Mouse (Mus musculus) limb, embryonic 10.5 days (tissue): Measurements from ENCODE around the gene Tmbim4. TPM values are rescaled to one million over a fixed set of nuclear protein-coding genes. Genes with fewer than 3 reads are reported as not detected.

ENCODE experiments used
- DNase-seq: peaks from one replicate; pipeline ENCODE4 v3.0.0-alpha.2; 2017; ENCODE audit warnings: low spot score
- H3K27ac ChIP-seq: fragments of 300-500 bp; sonication (generic); 2 replicates; pipeline ENCODE4 v1.5.1; 2016; ENCODE audit warnings: mild to moderate bottlenecking
- H3K27me3 ChIP-seq: fragments of 300-500 bp; sonication (generic); 2 replicates; pipeline ENCODE4 v1.6.1; 2016; ENCODE audit warnings: low read depth, mild to moderate bottlenecking; ENCODE audit not compliant: poor library complexity, severe bottlenecking
- H3K36me3 ChIP-seq: fragments of 300-500 bp; sonication (generic); 2 replicates; pipeline ENCODE4 v1.6.1; 2016; ENCODE audit warnings: mild to moderate bottlenecking, moderate library complexity
- H3K4me1 ChIP-seq: fragments of 300-500 bp; sonication (generic); 2 replicates; pipeline ENCODE4 v1.6.1; 2016
- H3K4me3 ChIP-seq: fragments of 300-500 bp; sonication (generic); 2 replicates; pipeline ENCODE4 v1.5.1; 2016; ENCODE audit warnings: mild to moderate bottlenecking, moderate library complexity
- H3K9me3 ChIP-seq: fragments of 300-500 bp; sonication (generic); replicated peaks from 2 replicates; pipeline ENCODE4 v1.6.1; 2016; ENCODE audit warnings: mild to moderate bottlenecking
- whole genome bisulfite sequencing: fragments of 180-500 bp; shearing (Covaris S2); methylation state at CpG from one replicate; pipeline ENCODE4 v1.1.7; 2016; 5-methylcytosine and 5-hydroxymethylcytosine counted together
- polyA plus RNA-seq: library from polyadenylated mRNA; unstranded; fragments of >200 nt; fragmentation: Nextera tagmentation; extraction: Ambion mirVana; gene quantifications from 2 replicates; pipeline ENCODE4 v1.2.1, GENCODE M21; 2016

Gene Tmbim4
- polyA plus RNA-seq, 1 experiment from 2014 or later, result 74.3 TPM

DNA sequence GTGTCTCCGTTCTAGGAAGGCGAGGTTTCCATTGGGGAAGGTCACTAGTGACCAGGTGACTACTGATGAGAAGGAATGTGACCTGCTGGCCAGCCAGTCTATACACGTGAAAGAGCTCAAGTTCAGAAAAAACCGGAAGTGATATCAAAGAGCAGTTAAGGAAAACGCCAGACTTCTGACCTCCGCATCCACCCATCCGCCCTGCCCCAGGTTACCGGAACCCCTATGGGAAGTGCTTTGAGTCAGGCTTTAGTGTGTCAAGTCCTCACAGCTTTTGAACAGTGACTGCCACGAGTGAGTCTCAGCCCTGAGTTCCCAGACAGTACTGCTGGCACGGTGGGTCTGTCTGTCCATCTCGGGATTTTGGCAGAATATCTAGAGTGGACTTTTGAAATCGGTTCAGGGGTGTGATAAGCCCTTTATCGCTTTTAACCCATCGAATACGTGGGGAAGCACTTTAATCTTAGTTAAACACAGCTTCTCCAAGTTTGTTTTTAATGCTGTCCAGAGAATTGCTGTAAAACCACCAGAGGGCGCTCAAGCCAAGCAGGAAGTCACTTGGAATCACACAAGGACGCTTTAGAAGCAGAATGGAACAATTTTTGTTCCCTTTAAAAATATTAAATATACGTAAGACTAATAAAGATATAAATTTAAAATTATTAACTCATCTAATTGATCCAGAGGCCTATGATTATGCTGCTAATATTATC, 32.4 kb downstream of the Tmbim4 start:
- 30% methylated on average over 18 of the region's 18 CpGs for WGBS
- peak; percentile 85 for DNase-seq
- peaks cover 41% of the 10 kb centered on the region for H3K36me3 ChIP-seq
- peak overlapping the region; percentile 72 for H3K27ac ChIP-seq
- no peaks in the 10 kb centered on the region for H3K27me3 ChIP-seq
- H3K4me3 ChIP-seq, result no peak overlapping the region
- peaks cover 35% of the 10 kb centered on the region for H3K4me1 ChIP-seq
- no peaks in the 10 kb centered on the region for H3K9me3 ChIP-seq

GRCm38 (mm10) chr10:120236855-120237254, 35.5 kb downstream of the Tmbim4 start:
- no peak overlapping the region for H3K4me3 ChIP-seq
- WGBS, result 71% methylated on average over 9 of the region's 9 CpGs
- H3K27ac ChIP-seq, result peak overlapping the region; percentile 68
- no peaks in the 10 kb centered on the region for H3K9me3 ChIP-seq
- no peaks in the 10 kb centered on the region for H3K27me3 ChIP-seq
- H3K36me3 ChIP-seq, result peaks cover 13% of the 10 kb centered on the region
- DNase-seq, result peak; percentile 27
- peaks cover 63% of the 10 kb centered on the region for H3K4me1 ChIP-seq

- peak; percentile 29 for DNase-seq
- 95% methylated on average over 8 of the region's 8 CpGs for WGBS
- H3K27me3 ChIP-seq, result no peaks in the 10 kb centered on the region
- peak overlapping the region; percentile 68 for H3K27ac ChIP-seq
- no peaks in the 10 kb centered on the region for H3K36me3 ChIP-seq
- H3K4me1 ChIP-seq, result peaks cover 77% of the 10 kb centered on the region
- H3K9me3 ChIP-seq, result no peaks in the 10 kb centered on the region
- no peak overlapping the region for H3K4me3 ChIP-seq
Measured at GRCm38 (mm10) chr10:120238241-120238640, 36.9 kb downstream of the Tmbim4 start.

- Histone ChIP-seq H3K9me3 (no peaks in the 10 kb centered on the region), H3K27me3 (no peaks in the 10 kb centered on the region), H3K36me3 (no peaks in the 10 kb centered on the region), H3K4me1 (peaks cover 78% of the 10 kb centered on the region), H3K4me3 (no peak overlapping the region), H3K27ac (no peak overlapping the region; the same call in 1 of the 2 replicates)
- DNase-seq, result no peak
- WGBS, result 65% methylated on average over 6 of the region's 6 CpGs
Measured at GRCm38 (mm10) chr10:120239476-120239875, 38.1 kb downstream of the Tmbim4 start.

DNA sequence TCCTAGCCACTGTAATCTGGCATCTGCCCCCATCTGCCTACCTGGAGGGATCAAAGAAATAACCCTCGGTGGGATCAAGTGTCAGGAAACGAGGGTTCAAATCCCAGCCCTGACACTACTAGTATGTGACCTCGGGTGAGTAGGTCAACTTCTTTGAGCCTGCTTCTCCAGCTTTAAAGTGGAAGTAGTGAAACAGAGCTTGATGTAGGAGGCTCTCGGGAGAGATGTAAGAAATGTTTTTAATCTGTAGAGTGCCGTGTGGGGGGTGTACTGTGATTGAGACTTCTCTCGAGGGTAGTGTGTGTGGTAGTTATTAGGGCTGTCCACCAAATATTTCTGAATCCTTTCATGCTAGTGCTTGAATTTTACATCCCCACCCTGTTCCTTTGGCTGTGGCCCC, 41.0 kb downstream of the Tmbim4 start:
- Histone ChIP-seq H3K36me3 (no peaks in the 10 kb centered on the region), H3K4me1 (peaks cover 84% of the 10 kb centered on the region), H3K27ac (peak overlapping the region; percentile 10; the same call in 1 of the 2 replicates), H3K9me3 (no peaks in the 10 kb centered on the region), H3K4me3 (no peak overlapping the region), H3K27me3 (no peaks in the 10 kb centered on the region)
- 18% methylated on average over 6 of the region's 6 CpGs for WGBS
- DNase-seq, result no peak

DNA sequence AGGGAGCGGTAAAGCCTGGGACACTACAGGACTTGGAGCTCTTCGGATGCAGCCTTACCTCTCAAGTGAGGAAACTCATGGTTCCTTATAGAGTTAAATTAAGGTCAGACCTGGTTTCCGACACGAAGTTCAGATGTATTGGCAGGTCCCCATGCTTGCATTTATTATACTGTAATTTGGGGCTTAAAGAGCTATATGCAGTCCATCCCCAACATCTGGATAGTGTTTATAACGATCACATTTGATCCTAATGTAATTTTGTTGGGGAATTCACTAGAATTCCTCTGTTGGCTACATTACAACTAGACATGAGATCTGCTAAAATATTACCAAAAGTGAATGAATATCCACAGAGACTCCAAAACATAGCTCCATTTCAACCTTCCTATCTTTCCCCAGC, 44.3 kb downstream of the Tmbim4 start:
- Histone ChIP-seq H3K27ac (peak overlapping the region; percentile 90), H3K36me3 (no peaks in the 10 kb centered on the region), H3K9me3 (no peaks in the 10 kb centered on the region), H3K27me3 (no peaks in the 10 kb centered on the region), H3K4me1 (peaks cover 76% of the 10 kb centered on the region), H3K4me3 (no peak overlapping the region)
- WGBS, result 83% methylated on average over 5 of the region's 5 CpGs
- no peak for DNase-seq

GRCm38 (mm10) chr10:120246994-120247750, 45.8 kb downstream of the Tmbim4 start:
- peaks cover 76% of the 10 kb centered on the region for H3K4me1 ChIP-seq
- peak; percentile 75 for DNase-seq
- no peaks in the 10 kb centered on the region for H3K27me3 ChIP-seq
- H3K36me3 ChIP-seq, result no peaks in the 10 kb centered on the region
- WGBS, result 9% methylated on average over 9 of the region's 9 CpGs
- H3K27ac ChIP-seq, result peak overlapping the region; percentile 90
- peak overlapping the region; percentile 35 for H3K4me3 ChIP-seq
- no peaks in the 10 kb centered on the region for H3K9me3 ChIP-seq

GRCm38 (mm10) chr10:120250911-120251683, 49.7 kb downstream of the Tmbim4 start:
- 47% methylated on average over 11 of the region's 11 CpGs for WGBS
- peak overlapping the region; percentile 86 for H3K27ac ChIP-seq
- DNase-seq, result no peak
- no peaks in the 10 kb centered on the region for H3K27me3 ChIP-seq
- no peaks in the 10 kb centered on the region for H3K9me3 ChIP-seq
- no peak overlapping the region for H3K4me3 ChIP-seq
- peaks cover 84% of the 10 kb centered on the region for H3K4me1 ChIP-seq
- no peaks in the 10 kb centered on the region for H3K36me3 ChIP-seq

GRCm38 (mm10) chr10:120251791-120252190, 50.4 kb downstream of the Tmbim4 start:
- 61% methylated on average over 4 of the region's 4 CpGs for WGBS
- no peaks in the 10 kb centered on the region for H3K36me3 ChIP-seq
- H3K27ac ChIP-seq, result peak overlapping the region; percentile 86
- no peaks in the 10 kb centered on the region for H3K9me3 ChIP-seq
- no peak overlapping the region for H3K4me3 ChIP-seq
- no peak for DNase-seq
- H3K27me3 ChIP-seq, result no peaks in the 10 kb centered on the region
- peaks cover 83% of the 10 kb centered on the region for H3K4me1 ChIP-seq

- Histone ChIP-seq H3K27ac (peak overlapping the region; percentile 86), H3K36me3 (no peaks in the 10 kb centered on the region), H3K4me3 (0 out of 2 replicates have a peak overlapping the region, but pooled peaks have one; percentile 12), H3K9me3 (no peaks in the 10 kb centered on the region), H3K27me3 (no peaks in the 10 kb centered on the region), H3K4me1 (peaks cover 80% of the 10 kb centered on the region)
- no peak for DNase-seq
- WGBS, result 16% methylated on average over 8 of the region's 8 CpGs
Measured at GRCm38 (mm10) chr10:120252800-120253199, 51.4 kb downstream of the Tmbim4 start.

GRCm38 (mm10) chr10:120257231-120257630, 55.8 kb downstream of the Tmbim4 start:
- no peak overlapping the region for H3K4me3 ChIP-seq
- H3K36me3 ChIP-seq, result no peaks in the 10 kb centered on the region
- H3K9me3 ChIP-seq, result no peaks in the 10 kb centered on the region
- 43% methylated on average over 11 of the region's 11 CpGs for WGBS
- H3K27me3 ChIP-seq, result no peaks in the 10 kb centered on the region
- no peak for DNase-seq
- peak overlapping the region; percentile 56; the same call in 1 of the 2 replicates for H3K27ac ChIP-seq
- H3K4me1 ChIP-seq, result peaks cover 55% of the 10 kb centered on the region

DNA sequence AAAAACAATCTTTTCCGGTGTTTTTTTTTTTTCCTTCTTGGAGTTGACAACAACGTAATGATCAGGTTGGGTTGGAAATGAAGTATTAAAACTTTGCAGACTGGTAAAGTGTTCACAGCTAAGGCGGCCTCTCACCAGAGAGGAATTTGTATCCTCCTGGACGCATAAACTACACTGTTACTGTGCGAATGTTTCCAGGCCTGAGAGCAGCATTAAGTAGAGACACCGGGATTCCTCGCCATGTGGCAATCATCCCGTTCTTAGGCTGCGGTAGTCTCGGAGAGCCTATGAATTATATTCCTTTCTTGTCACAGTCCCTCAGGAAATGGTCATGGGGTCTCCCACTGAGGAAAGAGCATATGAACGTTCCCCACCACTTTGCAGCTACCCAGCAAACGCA, 66.4 kb downstream of the Tmbim4 start:
- WGBS, result 85% methylated on average over 12 of the region's 12 CpGs

More for the DNA sequence above, 66.4 kb downstream of the Tmbim4 start:
- Histone ChIP-seq H3K9me3 (0 out of 2 replicates have a peak, but pooled peaks cover 1% of the 10 kb centered on the region), H3K36me3 (no peaks in the 10 kb centered on the region), H3K4me3 (no peak overlapping the region), H3K27ac (peak overlapping the region; percentile 68; the same call in 1 of the 2 replicates), H3K27me3 (no peaks in the 10 kb centered on the region), H3K4me1 (peaks cover 31% of the 10 kb centered on the region)
- DNase-seq, result no peak
